Mouse (Mus musculus) urinary bladder, postnatal 0 days (tissue): ENCODE data around the gene Tnfsf11. TPM values are rescaled to one million over a fixed set of nuclear protein-coding genes. Genes with fewer than 3 reads are reported as not detected.

Experiments used
- microRNA-seq: library from miRNA; unstranded; fragments of <30 nt; microRNA quantifications from one replicate; pipeline ENCODE4, GENCODE M21; 2016
- polyA plus RNA-seq: library from polyadenylated mRNA; unstranded; fragments of >200 nt; fragmentation: Nextera tagmentation; extraction: Ambion mirVana; gene quantifications from 2 replicates; pipeline ENCODE4 v1.2.1, GENCODE M21; 2015

Gene Tnfsf11
- 0.08 TPM in 2 replicates for polyA plus RNA-seq

DNA sequence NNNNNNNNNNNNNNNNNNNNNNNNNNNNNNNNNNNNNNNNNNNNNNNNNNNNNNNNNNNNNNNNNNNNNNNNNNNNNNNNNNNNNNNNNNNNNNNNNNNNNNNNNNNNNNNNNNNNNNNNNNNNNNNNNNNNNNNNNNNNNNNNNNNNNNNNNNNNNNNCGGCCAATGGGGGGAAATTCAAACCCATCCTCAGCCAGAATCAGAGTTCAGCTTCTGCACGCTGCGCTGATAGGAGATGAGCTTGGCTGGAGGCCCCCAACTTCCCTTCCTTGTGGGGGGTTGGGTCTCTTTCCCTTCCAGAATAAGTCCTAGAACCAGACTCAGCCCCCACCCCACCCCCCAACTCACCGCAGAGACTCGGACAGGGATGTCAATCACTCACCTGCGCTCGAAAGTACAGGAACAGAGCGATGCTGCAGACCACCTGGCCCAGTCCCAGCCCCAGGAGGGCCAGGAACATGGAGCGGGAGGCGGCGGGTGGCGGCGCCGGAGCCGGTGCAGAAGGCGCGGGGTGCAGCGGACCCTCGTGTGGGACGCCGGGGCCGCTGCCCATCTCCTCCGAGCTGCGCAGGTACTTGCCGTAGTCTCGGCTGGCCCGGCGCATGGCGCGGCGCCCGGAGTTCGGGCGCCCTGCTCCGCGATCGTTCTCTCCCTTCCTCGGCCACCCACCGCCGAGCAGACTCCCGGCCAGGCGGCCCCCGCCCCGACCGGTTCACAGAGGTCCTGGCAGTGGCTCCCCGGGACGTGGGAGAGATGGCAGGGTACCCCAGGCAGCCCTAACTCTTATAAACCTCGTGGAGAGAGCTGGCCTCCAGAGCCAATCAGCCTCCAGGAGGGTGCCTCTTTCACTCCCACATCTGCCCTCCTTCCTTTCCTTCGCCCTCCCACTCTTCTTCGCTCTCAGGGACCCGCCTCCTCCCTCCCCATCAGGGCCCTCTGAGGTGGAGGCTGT lies at the start of gene Tnfsf11:
Tnfsf11 (minus strand) TSS at position 758 of the 952 bp plus-strand sequence.

Small RNA genes within 50 kb of the gene (microRNA-seq; reads per million reads assigned to microRNA genes)
- gene Gm23652: not detected

Other genes starting within 250 kb of the Tnfsf11 start
- gene Fam216b, start 219.0 kb downstream of the Tnfsf11 start, polyA plus RNA-seq: not detected in 2 replicates
- 6.7 and 8.5 TPM in 2 replicates for gene Akap11, start 228.8 kb upstream of the Tnfsf11 start, polyA plus RNA-seq